Mouse (Mus musculus) small intestine, adult 2 months (tissue): Measurements from ENCODE around the gene Rnf141.

Experiments
- CTCF ChIP-seq: fragments of 200-500 bp; IDR thresholded peaks from 2 replicates; pipeline ENCODE4 v1.5.1; 2012; ENCODE audit warnings: low read depth, mild to moderate bottlenecking, control low read depth, inconsistent platforms, low read length, moderate library complexity, mixed read lengths; ENCODE audit not compliant: insufficient replicate concordance, insufficient read length; ENCODE audit errors: extremely low read depth
- POLR2A ChIP-seq: fragments of 200-500 bp; IDR thresholded peaks from 2 replicates; pipeline ENCODE4 v1.6.1; 2012; ENCODE audit warnings: low read depth, mild to moderate bottlenecking, control low read depth, inconsistent platforms, low read length, moderate library complexity

DNA sequence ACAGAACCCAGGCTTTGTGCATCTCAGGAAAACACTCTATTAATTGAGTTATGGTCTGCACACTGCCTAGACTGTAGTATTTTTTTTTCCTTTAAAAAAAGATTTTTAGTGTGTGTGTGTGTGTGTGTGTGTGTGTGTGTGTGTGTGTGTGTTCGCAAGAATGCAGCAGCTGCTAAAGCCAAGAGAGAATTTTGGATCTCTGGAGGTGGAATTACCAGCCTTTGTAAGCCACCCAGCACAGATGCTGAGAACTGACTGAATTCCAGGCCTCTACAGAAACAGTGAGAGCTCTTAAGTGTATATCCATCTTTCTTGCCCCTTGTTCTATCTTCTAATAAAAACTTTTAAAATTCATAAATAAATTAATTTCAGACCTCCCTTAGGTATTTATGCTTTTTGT, 92.6 kb downstream of the Rnf141 start:
- no peak for TF ChIP-seq CTCF
- no peak for TF ChIP-seq POLR2A
